8 mouse cellular contexts compared by ENCODE assay signal in genomic region chr8:117474944-117475343, GRCm38 (mm10). TPM values are rescaled to one million over a fixed set of nuclear protein-coding genes. Genes with fewer than 3 reads are reported as not detected.
DNase-seq lines count a peak whose midpoint lies in the region; ATAC-seq and TF ChIP-seq lines count a peak whose summit lies in the region.

No protein-coding gene starts in this region.

- H3K4me2 ChIP-seq in forebrain, embryonic 14.5 days (ENCODE audit: low read length), result no peak overlapping the region
- H3K4me2 ChIP-seq in lung, embryonic 15.5 days, result no peak overlapping the region

- H3K27me3 ChIP-seq in G1E (ENCODE audit: insufficient read depth, low read length), result peaks cover 12% of the 10 kb centered on the region
- no peaks in the 10 kb centered on the region for H3K27me3 ChIP-seq in forebrain, embryonic 14.5 days (replicated peaks; ENCODE audit: control insufficient read depth, insufficient read depth, low read length)
- H3K27me3 ChIP-seq in lung, embryonic 15.5 days, result no peaks in the 10 kb centered on the region

- WGBS in forebrain, embryonic 14.5 days, result 0% methylated on average over 5 of the region's 5 CpGs
- 2% methylated on average over 5 of the region's 5 CpGs for WGBS in lung, embryonic 15.5 days

- H3K36me3 ChIP-seq in G1E (replicated peaks), result no peaks in the 10 kb centered on the region
- H3K36me3 ChIP-seq in forebrain, embryonic 14.5 days (ENCODE audit: control insufficient read depth, insufficient read depth, low read length), result no peaks in the 10 kb centered on the region
- no peaks in the 10 kb centered on the region for H3K36me3 ChIP-seq in lung, embryonic 15.5 days

- H3K4me3 ChIP-seq in G1E (ENCODE audit: low read depth, low read length), result no peak overlapping the region
- no peak overlapping the region for H3K4me3 ChIP-seq in forebrain, embryonic 14.5 days (ENCODE audit: low read depth, low read length)
- no peak overlapping the region for H3K4me3 ChIP-seq in lung, embryonic 15.5 days

- intact Hi-C loops in heart, postnatal 36 days (cut with DNase I), result loop anchor here (1.0 to 10.0 kb wide), 3 partner anchors 94 to 530 kb away; partner anchors contain the start of gene Atmin

- peaks cover 19% of the 10 kb centered on the region for H3K4me1 ChIP-seq in G1E (ENCODE audit: insufficient read depth, low read depth, low read length)
- H3K4me1 ChIP-seq in forebrain, embryonic 14.5 days (ENCODE audit: control insufficient read depth, insufficient read depth, low read length), result peaks cover 4% of the 10 kb centered on the region; the same call in 1 of the 2 replicates
- H3K4me1 ChIP-seq in lung, embryonic 15.5 days, result peaks cover 4% of the 10 kb centered on the region

- no peak overlapping the region for H3K9ac ChIP-seq in forebrain, embryonic 14.5 days (ENCODE audit: low read length)
- H3K9ac ChIP-seq in lung, embryonic 15.5 days, result no peak overlapping the region

- TF ChIP-seq CTCF in G1E (IDR thresholded peaks at IDR 0.05; ENCODE audit: low read depth, low read length), result peak; percentile 46; the same call in 1 of the 2 replicates

- H3K27ac ChIP-seq in forebrain, embryonic 14.5 days (ENCODE audit: low read depth, low read length), result no peak overlapping the region
- no peak overlapping the region for H3K27ac ChIP-seq in lung, embryonic 15.5 days

- ATAC-seq in G1E (ENCODE audit: extremely low read depth, insufficient number of reproducible peaks, low FRiP score, poor library complexity, severe bottlenecking), result peak; percentile 79
- peak; percentile 73 for ATAC-seq in cerebellum, adult (ENCODE audit: insufficient number of reproducible peaks, low FRiP score, low TSS enrichment)
- peak; percentile 45 for ATAC-seq in forebrain, embryonic 14.5 days
- ATAC-seq in lung, embryonic 15.5 days (ENCODE audit: borderline replicate concordance, extremely low read depth, low FRiP score, low TSS enrichment), result peak; percentile 55; the same call in 1 of the 2 replicates

- peaks cover 3% of the 10 kb centered on the region for H3K9me3 ChIP-seq in G1E (replicated peaks)
- no peaks in the 10 kb centered on the region for H3K9me3 ChIP-seq in forebrain, embryonic 14.5 days (replicated peaks; ENCODE audit: control insufficient read depth, low read length)
- H3K9me3 ChIP-seq in lung, embryonic 15.5 days, result no peaks in the 10 kb centered on the region

- peak; percentile 85 for DNase-seq in G1E (ENCODE audit: low spot score)
- DNase-seq in forebrain, embryonic 14.5 days (ENCODE audit: low spot score), result peak; percentile 93
- peak; percentile 92 to 96 for DNase-seq in heart, postnatal 36 days
- DNase-seq in layer of hippocampus, adult 8-10 months (ENCODE audit: low spot score in 2 of 2), result peak; percentile 81 to 92
- peak; percentile 88 for DNase-seq in ovary, postnatal 36 days (ENCODE audit: low spot score)
- peak; percentile 94 for DNase-seq in thymus, postnatal 14 days

RNA-seq across cellular contexts. Expression of gene Plcg2, which starts 23.1 kb away (rescaled TPM):
- total RNA-seq in G1E (2014; fragmentation: Nextera tagmentation), result not detected in 2 replicates
- total RNA-seq in G1E (2017), result not detected in 2 replicates
- not detected in 2 replicates for polyA plus RNA-seq in G1E (2012)
- polyA plus RNA-seq in forebrain, embryonic 14.5 days (2014; fragmentation: Nextera tagmentation; extraction: Ambion mirVana), result 0.45 and 0.58 TPM in 2 replicates
- 1 to 10 TPM; 6.5 to 7.5 TPM for total RNA-seq in heart, postnatal 36 days (2021)
- total RNA-seq in layer of hippocampus, adult 8-10 months (2022), result 10 to 100 TPM in 1 of 4 experiments, 1 to 10 TPM in 3; 3.1 to 10.2 (median 5.7) TPM
- polyA plus RNA-seq in lung, embryonic 15.5 days (2015; fragmentation: Nextera tagmentation; extraction: Ambion mirVana), result 3.7 and 5.0 TPM in 2 replicates

Comparison
In these comparisons a context has a peak if more than half of its experiments do, and no peak if none do; other contexts are left out.
1. RNA of gene Plcg2, which starts 23.1 kb away (total RNA-seq): 3.1 to 10.2 TPM in layer of hippocampus, adult 8-10 months and 6.5 to 7.5 TPM in heart, postnatal 36 days; not detected in G1E; every median in the first group is over 4 times any median in the second.
2. Peak in every context shown above with its lines, with median percentiles within 50 percentile points of each other: ATAC-seq and DNase-seq.